Comparison of ENCODE assay signal across 8 mouse cellular contexts in genomic region chr5:105409092-105409491, GRCm38 (mm10). TPM values are rescaled to one million over a fixed set of nuclear protein-coding genes. Genes with fewer than 3 reads are reported as not detected.
DNase-seq lines count a peak whose midpoint lies in the region; ATAC-seq and TF ChIP-seq lines count a peak whose summit lies in the region.

No protein-coding gene starts in this region.

- WGBS in heart, embryonic 10.5 days, result 80% methylated on average over 4 of the region's 4 CpGs
- WGBS in bone marrow, adult 2 months, result 11% methylated on average over 4 of the region's 4 CpGs
- WGBS in liver, embryonic 13.5 days (ENCODE audit: insufficient replicate concordance), result 16% methylated on average over 4 of the region's 4 CpGs
- 28% methylated on average over 4 of the region's 4 CpGs for WGBS in spleen, adult 2 months
- 93% methylated on average over 4 of the region's 4 CpGs for whole genome bisulfite sequencing in hindbrain, embryonic 13.5 days

- H3K4me2 ChIP-seq in liver, embryonic 13.5 days, result peak overlapping the region; percentile 65
- no peak overlapping the region for H3K4me2 ChIP-seq in hindbrain, embryonic 13.5 days

- H3K27me3 ChIP-seq in heart, embryonic 10.5 days (ENCODE audit: insufficient read depth, poor library complexity, severe bottlenecking), result no peaks in the 10 kb centered on the region
- no peaks in the 10 kb centered on the region for H3K27me3 ChIP-seq in liver, embryonic 13.5 days
- H3K27me3 ChIP-seq in spleen, adult 2 months (ENCODE audit: control insufficient read depth, insufficient read depth, low read length), result no peaks in the 10 kb centered on the region
- 0 out of 2 replicates have a peak, but pooled peaks cover under 1% of the 10 kb centered on the region for H3K27me3 ChIP-seq in hindbrain, embryonic 13.5 days

- TF ChIP-seq POLR2A in bone marrow, adult 2 months (IDR thresholded peaks at IDR 0.05; ENCODE audit: borderline replicate concordance, control insufficient read depth, low read depth, low read length), result no peak
- no peak for TF ChIP-seq POLR2A in spleen, adult 2 months (IDR thresholded peaks at IDR 0.05; ENCODE audit: low read depth, low read length)

- DNase-seq in heart, embryonic 10.5 days (ENCODE audit: low spot score), result peak; percentile 91
- no peak for DNase-seq in heart, postnatal 25 days (ENCODE audit: low spot score)
- DNase-seq in liver, embryonic 13.5 days, result peak; percentile 81
- peak; percentile 27 to 53 for DNase-seq in spleen, adult 2 months (ENCODE audit: low read depth in 1 of 2, low spot score in 2 of 2)
- no peak for DNase-seq in frontal cortex, postnatal 10 days (ENCODE audit: low spot score in 2 of 2)
- DNase-seq in layer of hippocampus, adult 9-11 months, result no peak

- intact Hi-C loops in heart, postnatal 25 days (cut with DNase I), result loop anchor here (5.0 to 10.0 kb wide), 2 partner anchors 33 to 276 kb away; no protein-coding TSS in a partner anchor

- no peak overlapping the region for H3K27ac ChIP-seq in heart, embryonic 10.5 days
- H3K27ac ChIP-seq in bone marrow, adult 2 months (ENCODE audit: control insufficient read depth, insufficient read depth, low read depth, low read length, poor library complexity), result no peak overlapping the region
- peak overlapping the region; percentile 92 for H3K27ac ChIP-seq in liver, embryonic 13.5 days
- no peak overlapping the region for H3K27ac ChIP-seq in spleen, adult 2 months (ENCODE audit: insufficient read depth, low read length)
- no peak overlapping the region for H3K27ac ChIP-seq in hindbrain, embryonic 13.5 days

- no peak for TF ChIP-seq CTCF in bone marrow, adult 2 months (IDR thresholded peaks at IDR 0.05; ENCODE audit: control insufficient read depth, insufficient read depth, low read length)
- no peak for TF ChIP-seq CTCF in spleen, adult 2 months (IDR thresholded peaks at IDR 0.05; ENCODE audit: extremely low read depth, insufficient read depth, insufficient read length, insufficient replicate concordance)

- no peaks in the 10 kb centered on the region for H3K9me3 ChIP-seq in heart, embryonic 10.5 days
- no peaks in the 10 kb centered on the region for H3K9me3 ChIP-seq in liver, embryonic 13.5 days (replicated peaks)
- no peaks in the 10 kb centered on the region for H3K9me3 ChIP-seq in hindbrain, embryonic 13.5 days

- H3K4me3 ChIP-seq in heart, embryonic 10.5 days, result no peak overlapping the region
- H3K4me3 ChIP-seq in bone marrow, adult 2 months (replicated peaks; ENCODE audit: control insufficient read depth, low read depth, low read length), result peak overlapping the region; percentile 14
- peak overlapping the region; percentile 55 for H3K4me3 ChIP-seq in liver, embryonic 13.5 days (replicated peaks)
- no peak overlapping the region for H3K4me3 ChIP-seq in spleen, adult 2 months (ENCODE audit: extremely low read depth, insufficient read depth, insufficient read length)
- H3K4me3 ChIP-seq in hindbrain, embryonic 13.5 days, result no peak overlapping the region

- no peaks in the 10 kb centered on the region; the same call in 1 of the 2 replicates for H3K4me1 ChIP-seq in heart, embryonic 10.5 days
- no peaks in the 10 kb centered on the region; the same call in none of the 2 replicates for H3K4me1 ChIP-seq in bone marrow, adult 2 months (ENCODE audit: control insufficient read depth, insufficient read depth, low read length)
- peaks cover 55% of the 10 kb centered on the region for H3K4me1 ChIP-seq in liver, embryonic 13.5 days (replicated peaks)
- H3K4me1 ChIP-seq in spleen, adult 2 months (ENCODE audit: control insufficient read depth, insufficient read depth, insufficient read length), result no peaks in the 10 kb centered on the region
- no peaks in the 10 kb centered on the region for H3K4me1 ChIP-seq in hindbrain, embryonic 13.5 days (replicated peaks)

- ATAC-seq in liver, embryonic 13.5 days (ENCODE audit: low read depth), result peak; percentile 91
- no peak for ATAC-seq in hindbrain, embryonic 13.5 days (ENCODE audit: low FRiP score)

- no peaks in the 10 kb centered on the region for H3K36me3 ChIP-seq in heart, embryonic 10.5 days
- 0 out of 2 replicates have a peak, but pooled peaks cover 4% of the 10 kb centered on the region for H3K36me3 ChIP-seq in liver, embryonic 13.5 days
- H3K36me3 ChIP-seq in spleen, adult 2 months (ENCODE audit: control insufficient read depth, insufficient read depth, low read length), result no peaks in the 10 kb centered on the region
- no peaks in the 10 kb centered on the region for H3K36me3 ChIP-seq in hindbrain, embryonic 13.5 days

- peak overlapping the region; percentile 72 for H3K9ac ChIP-seq in liver, embryonic 13.5 days
- H3K9ac ChIP-seq in hindbrain, embryonic 13.5 days, result no peak overlapping the region

RNA-seq across cellular contexts. Expression of gene Lrrc8b, which starts 6.5 kb away (rescaled TPM):
- polyA plus RNA-seq in heart, embryonic 10.5 days (2016; fragmentation: Nextera tagmentation; extraction: Ambion mirVana), result 5.5 and 6.0 TPM in 2 replicates
- total RNA-seq in heart, postnatal 25 days (2021), result 1 to 10 TPM; 4.2 to 5.3 TPM
- 2.0 and 2.4 TPM in 2 replicates for polyA plus RNA-seq in bone marrow, adult 2 months (2011; ENCODE audit: insufficient read depth, insufficient read length, low replicate concordance, missing spikeins)
- 4.1 and 5.7 TPM in 2 replicates for polyA plus RNA-seq in liver, embryonic 13.5 days (2015; fragmentation: Nextera tagmentation; extraction: Ambion mirVana)
- polyA plus RNA-seq in spleen, adult 2 months (2012; rRNA removed), result 3.0 and 4.1 TPM in 2 replicates
- 13.4 and 13.7 TPM in 2 replicates for polyA plus RNA-seq in hindbrain, embryonic 13.5 days (2015; fragmentation: Nextera tagmentation; extraction: Ambion mirVana)

Comparison
In these comparisons a context has a peak if more than half of its experiments do, and no peak if none do; other contexts are left out.
1. DNase-seq: peak in heart, embryonic 10.5 days (single experiment), liver, embryonic 13.5 days (single experiment) and spleen, adult 2 months (2 of 2); none in heart, postnatal 25 days (single experiment), frontal cortex, postnatal 10 days (0 of 2) and layer of hippocampus, adult 9-11 months (single experiment).
2. H3K4me3 ChIP-seq: peak in bone marrow, adult 2 months (single experiment) and liver, embryonic 13.5 days (single experiment); none in heart, embryonic 10.5 days (single experiment), spleen, adult 2 months (single experiment) and hindbrain, embryonic 13.5 days (single experiment).